Mouse (Mus musculus) erythroblast, embryonic 14.5 days (primary cell): ENCODE measurements at regions not wholly inside any gene's neighbourhood (a gene's known extent, or its start where the extent isn't known, plus 50 kb on each side); places are given as distances from the start of the nearest gene placed in this dataset.

Experiments
- GATA1 ChIP-seq: IDR thresholded peaks from 2 replicates; pipeline ENCODE4 v1.6.1; 2012; ENCODE audit warnings: low read length, inconsistent platforms, mixed read lengths
- TAL1 ChIP-seq: IDR thresholded peaks from 3 replicates; pipeline ENCODE4 v1.6.1; 2012; ENCODE audit warnings: low read length, inconsistent platforms, mixed read lengths

GRCm38 (mm10) chr9:47469576-47469975 lies 60.4 kb upstream of the Cadm1 start:
- TF ChIP-seq GATA1 (no peak), TAL1 (no peak)
